Mouse (Mus musculus) myocyte (in vitro differentiated cells): Measurements from ENCODE around the gene H2-Q7.
"Not testable (repeated sequence)": the region's sequence is repeated elsewhere in the genome, so short reads cannot be mapped to it uniquely, and the experiment has no call there.

Experiments
- POLR2A ChIP-seq: IDR thresholded peaks from one replicate; pipeline ENCODE4 v1.6.1; 2011; ENCODE audit warnings: low read depth, mild to moderate bottlenecking, control low read depth, moderate library complexity; ENCODE audit not compliant: insufficient read length
- USF1 ChIP-seq: IDR thresholded peaks from one replicate; pipeline ENCODE4 v1.6.1; 2011; ENCODE audit warnings: low read depth, mild to moderate bottlenecking, control low read depth, moderate library complexity

DNA sequence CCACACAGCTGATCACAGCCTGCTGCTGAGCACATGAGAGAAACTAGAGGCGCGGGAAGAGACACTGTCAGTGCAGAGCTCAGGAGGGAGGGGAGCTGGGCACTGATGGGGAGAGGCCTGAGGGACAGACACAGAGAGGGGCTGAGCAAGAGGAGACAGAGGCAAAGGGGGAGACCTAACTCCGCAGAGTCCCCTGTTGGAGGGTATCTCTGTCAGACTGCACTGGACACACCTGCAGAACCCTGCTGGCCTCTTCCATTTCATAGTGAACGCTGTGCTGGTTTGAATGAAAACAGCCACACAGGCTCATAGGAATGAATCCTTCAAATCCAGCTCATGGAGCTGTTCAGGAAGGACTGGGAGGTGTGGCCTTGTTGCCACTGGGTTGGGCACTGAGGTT is 17.6 kb upstream of the H2-Q7 start:
- not testable (repeated sequence) for TF ChIP-seq POLR2A, USF1
